ENCODE assay signal across 10 mouse cellular contexts in genomic region chr2:168445211-168445810, GRCm38 (mm10).
DNase-seq lines count a peak whose midpoint lies in the region; ATAC-seq and TF ChIP-seq lines count a peak whose summit lies in the region.
"Had no signal": no experiment of that assay in that cellular context is flagged by ENCODE, and none has a peak within 500 bp of the region (broad histone marks: within the 10 kb centered on the region; RNA-seq: fewer than 3 reads in every experiment).

No protein-coding gene starts in this region.

- H3K4me2 ChIP-seq in hindbrain, embryonic 14.5 days (replicated peaks), result no peak overlapping the region
- H3K4me2 ChIP-seq in limb, embryonic 11.5 days (ENCODE audit: low read depth, severe bottlenecking), result no peak overlapping the region
- no peak overlapping the region for H3K4me2 ChIP-seq in midbrain, embryonic 16.5 days (ENCODE audit: low read length)
- H3K4me2 ChIP-seq: limb, embryonic 15.5 days had no signal

- ATAC-seq in frontal cortex, adult (ENCODE audit: low TSS enrichment), result 0 out of 2 replicates have a peak, but pooled peaks have one; percentile 48
- ATAC-seq in erythroid progenitor cell, adult 5-6 weeks (replicated peaks; ENCODE audit: low FRiP score, poor library complexity, severe bottlenecking), result 0 out of 2 replicates have a peak, but pooled peaks have one; percentile 46
- peak; percentile 59; the same call in 1 of the 2 replicates for ATAC-seq in hindbrain, embryonic 14.5 days (ENCODE audit: low FRiP score)
- peak; percentile 76 for ATAC-seq in limb, embryonic 11.5 days (ENCODE audit: insufficient number of reproducible peaks, low FRiP score, low TSS enrichment, low read depth)
- peak; percentile 82 for ATAC-seq in midbrain, embryonic 16.5 days

- no peaks in the 10 kb centered on the region for H3K9me3 ChIP-seq in hindbrain, embryonic 14.5 days (ENCODE audit: control insufficient read depth, low read length)
- no peaks in the 10 kb centered on the region; the same call in 1 of the 2 replicates for H3K9me3 ChIP-seq in limb, embryonic 11.5 days (ENCODE audit: control insufficient read depth, low read length)
- no peaks in the 10 kb centered on the region for H3K9me3 ChIP-seq in midbrain, embryonic 16.5 days (replicated peaks; ENCODE audit: control insufficient read depth, low read length, poor library complexity, severe bottlenecking)
- H3K9me3 ChIP-seq: limb, embryonic 15.5 days had no signal

- no peak for TF ChIP-seq POLR2A in brain, embryonic 14.5 days (IDR thresholded peaks at IDR 0.05; ENCODE audit: borderline replicate concordance, extremely low read depth, insufficient read depth, insufficient read length, poor library complexity, severe bottlenecking)

- DNase-seq in frontal cortex, postnatal 25 days (ENCODE audit: low spot score in 2 of 2), result no peak
- peak; percentile 84 for DNase-seq in brain, embryonic 14.5 days (ENCODE audit: low read depth)
- DNase-seq in hindbrain, embryonic 14.5 days (ENCODE audit: low spot score), result peak; percentile 83
- peak; percentile 81 for DNase-seq in limb, embryonic 11.5 days (ENCODE audit: low spot score)
- peak; percentile 28 to 72 for DNase-seq in spleen, postnatal 10 days (ENCODE audit: low spot score in 2 of 2)

- H3K27ac ChIP-seq in hindbrain, embryonic 14.5 days, result no peak overlapping the region
- H3K27ac ChIP-seq in limb, embryonic 11.5 days (replicated peaks; ENCODE audit: low read depth, low read length), result no peak overlapping the region
- no peak overlapping the region for H3K27ac ChIP-seq in midbrain, embryonic 16.5 days (ENCODE audit: low read length)
- H3K27ac ChIP-seq: limb, embryonic 15.5 days had no signal

- H3K27me3 ChIP-seq in hindbrain, embryonic 14.5 days (ENCODE audit: control insufficient read depth, insufficient read depth, low read length), result peaks cover 5% of the 10 kb centered on the region; the same call in 1 of the 2 replicates
- no peaks in the 10 kb centered on the region for H3K27me3 ChIP-seq in limb, embryonic 11.5 days (ENCODE audit: control insufficient read depth, insufficient read depth, low read length)
- no peaks in the 10 kb centered on the region for H3K27me3 ChIP-seq in midbrain, embryonic 16.5 days (ENCODE audit: control insufficient read depth, insufficient read depth, low read depth, low read length)

- no peak overlapping the region for H3K4me3 ChIP-seq in hindbrain, embryonic 14.5 days (replicated peaks; ENCODE audit: low read length)
- H3K4me3 ChIP-seq in limb, embryonic 11.5 days (ENCODE audit: low read depth, low read length), result no peak overlapping the region
- no peak overlapping the region for H3K4me3 ChIP-seq in midbrain, embryonic 16.5 days (ENCODE audit: low read depth, low read length)
- H3K4me3 ChIP-seq: limb, embryonic 15.5 days had no signal

- peak; percentile 98 for TF ChIP-seq CTCF in brain, embryonic 14.5 days (IDR thresholded peaks at IDR 0.05; ENCODE audit: borderline replicate concordance, extremely low read depth, insufficient read depth, insufficient read length)

- H3K9ac ChIP-seq in hindbrain, embryonic 14.5 days, result no peak overlapping the region
- H3K9ac ChIP-seq in limb, embryonic 11.5 days (ENCODE audit: low read length), result no peak overlapping the region
- H3K9ac ChIP-seq in midbrain, embryonic 16.5 days (ENCODE audit: low read depth, low read length), result no peak overlapping the region
- H3K9ac ChIP-seq: limb, embryonic 15.5 days had no signal

- 30% methylated on average over 10 of the region's 10 CpGs for WGBS in hindbrain, embryonic 14.5 days
- WGBS in limb, embryonic 11.5 days, result 38% methylated on average over 10 of the region's 10 CpGs
- WGBS in midbrain, embryonic 16.5 days, result 34% methylated on average over 10 of the region's 10 CpGs

- peaks cover 5% of the 10 kb centered on the region; the same call in 1 of the 2 replicates for H3K4me1 ChIP-seq in hindbrain, embryonic 14.5 days (replicated peaks; ENCODE audit: control insufficient read depth, insufficient read depth, low read length)
- H3K4me1 ChIP-seq in limb, embryonic 11.5 days (ENCODE audit: control insufficient read depth, insufficient read depth, low read length), result peaks cover 8% of the 10 kb centered on the region; the same call in 1 of the 2 replicates
- no peaks in the 10 kb centered on the region for H3K4me1 ChIP-seq in midbrain, embryonic 16.5 days (ENCODE audit: control insufficient read depth, insufficient read depth, low read length)

- H3K36me3 ChIP-seq in hindbrain, embryonic 14.5 days (replicated peaks; ENCODE audit: control insufficient read depth, insufficient read depth), result no peaks in the 10 kb centered on the region
- H3K36me3 ChIP-seq in limb, embryonic 11.5 days (ENCODE audit: control insufficient read depth, insufficient read depth, low read length), result no peaks in the 10 kb centered on the region
- no peaks in the 10 kb centered on the region for H3K36me3 ChIP-seq in midbrain, embryonic 16.5 days (ENCODE audit: control insufficient read depth, insufficient read depth, low read length)
- H3K36me3 ChIP-seq: G1E; limb, embryonic 15.5 days had no signal

Comparison
In these comparisons a context has a peak if more than half of its experiments do, and no peak if none do; other contexts are left out.
1. DNase-seq: peak in brain, embryonic 14.5 days (single experiment), hindbrain, embryonic 14.5 days (single experiment), limb, embryonic 11.5 days (single experiment) and spleen, postnatal 10 days (2 of 2); none in frontal cortex, postnatal 25 days (0 of 2).
2. Peak in every context shown above with its lines, with median percentiles within 50 percentile points of each other: ATAC-seq.